Mouse (Mus musculus) spleen, postnatal 10 days (tissue): Measurements from ENCODE around the gene Mrps23.

ENCODE experiments used
- DNase-seq, 2 experiments: peaks; one replicate each; pipeline ENCODE4 v3.0.0; 2021 to 2022; ENCODE audit warnings: low spot score in 2 of 2

Mrps23 gene

DNA sequence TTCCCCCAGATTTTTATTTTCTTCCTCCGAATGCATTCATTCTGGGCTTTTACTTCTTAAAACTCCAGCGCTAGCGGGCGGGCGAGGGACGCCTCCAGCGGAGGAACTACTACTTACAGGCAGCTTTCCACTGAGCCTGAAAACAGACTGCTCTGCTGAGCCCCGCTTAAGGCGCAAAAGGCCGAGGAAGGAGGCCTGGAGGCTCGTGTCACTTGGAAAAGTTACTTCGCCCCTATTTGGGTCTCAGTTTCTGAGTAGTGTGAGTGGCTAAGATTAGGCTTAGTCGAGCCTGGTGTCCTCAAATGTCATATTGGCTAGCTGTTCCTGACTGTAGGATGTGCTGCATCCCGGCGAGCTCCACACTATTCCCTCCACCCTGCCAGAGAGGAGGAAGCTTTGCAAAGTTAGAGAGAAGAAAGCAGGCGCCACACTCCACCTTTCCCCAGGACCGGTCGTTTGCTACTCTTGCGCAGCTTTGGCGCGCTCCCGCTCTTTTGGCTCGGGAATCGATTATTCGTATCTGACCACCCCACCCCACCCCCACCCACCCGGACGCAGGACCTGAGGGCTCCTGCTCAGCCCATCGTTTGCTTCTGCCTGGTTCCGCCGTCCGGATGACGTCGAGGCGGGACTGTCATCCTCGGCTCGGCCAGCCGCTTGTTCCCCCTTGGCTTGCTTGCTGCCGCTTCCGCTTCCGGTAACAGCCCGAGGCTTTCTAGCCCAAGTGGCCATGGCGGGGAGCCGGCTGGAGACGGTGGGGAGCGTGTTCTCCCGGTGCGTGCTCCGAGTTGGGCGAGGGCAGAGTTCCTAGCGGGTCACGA, at the start of gene Mrps23:
Gene Mrps23 (plus strand): TSS at position 677 of the 821 bp plus-strand sequence.
- peak; percentile 71 to 91 for DNase-seq

DNA sequence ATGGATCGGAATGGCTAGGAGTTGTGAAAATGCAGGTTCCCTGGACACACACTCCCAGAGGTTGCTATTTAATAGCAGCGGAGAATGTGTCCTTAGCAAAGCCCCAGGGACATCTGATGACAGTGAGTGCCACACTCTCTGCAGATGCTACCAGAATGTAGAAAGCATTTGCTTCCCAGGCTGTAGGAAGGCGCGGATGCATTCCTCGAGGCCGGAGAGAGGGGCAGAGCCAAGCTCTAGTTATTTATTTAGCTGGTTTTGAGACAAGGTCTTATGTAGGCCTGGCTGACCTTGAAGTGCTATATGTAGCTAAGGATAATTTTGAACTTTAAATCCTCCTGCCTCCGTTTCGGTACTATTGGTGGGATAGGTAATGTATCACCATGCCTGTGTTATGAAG, 49.7 kb upstream of the Mrps23 start:
- DNase-seq, result no peak

DNA sequence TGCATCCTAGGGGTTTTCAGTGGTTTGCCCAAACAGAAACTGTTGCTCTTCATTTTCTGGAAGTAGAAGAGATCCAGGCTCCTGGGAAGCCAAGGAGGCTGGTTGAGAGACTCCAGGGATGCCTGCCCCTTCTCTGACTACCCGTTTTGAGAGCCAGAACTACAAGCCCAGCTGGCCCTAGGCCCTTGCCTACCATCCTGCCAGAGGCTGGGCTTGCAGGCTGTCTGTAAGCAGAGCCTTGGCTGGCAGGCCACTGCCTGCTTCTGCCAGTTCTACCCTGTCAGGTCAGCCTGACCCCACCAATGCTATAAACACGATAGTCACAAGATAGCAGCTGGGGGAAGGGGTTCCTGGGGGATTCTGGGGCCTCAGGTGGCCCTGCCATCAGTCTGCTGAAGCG, 48.7 kb upstream of the Mrps23 start:
- DNase-seq, result no peak

DNA sequence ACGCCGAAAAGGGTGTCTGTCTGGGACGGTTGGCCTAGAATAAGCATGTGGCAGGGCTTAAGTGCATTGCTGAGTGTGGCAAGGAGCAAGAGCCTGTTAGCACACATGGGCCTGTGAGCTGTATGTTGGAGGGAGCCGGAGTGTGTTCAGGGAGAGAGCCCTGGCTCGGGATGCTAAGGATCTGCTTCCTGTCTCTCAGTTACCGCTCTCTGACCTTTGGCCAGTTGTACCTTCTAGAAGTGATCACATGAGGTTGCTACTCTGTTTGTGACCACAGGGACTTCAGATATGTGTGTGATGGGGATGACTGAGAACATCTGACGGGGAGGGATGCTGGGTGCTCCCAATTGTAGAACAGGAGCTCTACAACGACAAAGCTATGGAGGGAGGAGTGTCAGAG, 48.2 kb upstream of the Mrps23 start:
- DNase-seq, result no peak

DNA sequence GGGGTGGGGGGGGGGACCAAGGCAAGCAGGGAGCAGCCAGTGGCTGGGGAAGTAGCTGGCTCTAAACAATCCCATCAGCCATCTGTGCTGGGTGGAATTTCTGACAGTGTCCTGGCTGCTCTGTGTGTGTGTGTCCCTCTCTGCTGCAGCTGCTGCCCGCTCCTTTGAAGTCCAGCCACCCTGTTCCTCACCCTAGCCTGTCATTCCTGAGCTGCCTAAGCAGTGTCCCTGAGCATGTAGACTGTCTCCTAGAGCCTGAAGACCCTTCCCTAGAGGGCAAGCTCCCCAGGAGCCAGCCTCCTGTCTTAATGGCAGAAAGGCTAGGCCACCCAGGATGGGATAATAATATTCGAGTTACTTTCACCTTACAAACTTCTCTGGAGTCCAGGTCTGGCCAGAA, 47.8 kb upstream of the Mrps23 start:
- no peak for DNase-seq

DNA sequence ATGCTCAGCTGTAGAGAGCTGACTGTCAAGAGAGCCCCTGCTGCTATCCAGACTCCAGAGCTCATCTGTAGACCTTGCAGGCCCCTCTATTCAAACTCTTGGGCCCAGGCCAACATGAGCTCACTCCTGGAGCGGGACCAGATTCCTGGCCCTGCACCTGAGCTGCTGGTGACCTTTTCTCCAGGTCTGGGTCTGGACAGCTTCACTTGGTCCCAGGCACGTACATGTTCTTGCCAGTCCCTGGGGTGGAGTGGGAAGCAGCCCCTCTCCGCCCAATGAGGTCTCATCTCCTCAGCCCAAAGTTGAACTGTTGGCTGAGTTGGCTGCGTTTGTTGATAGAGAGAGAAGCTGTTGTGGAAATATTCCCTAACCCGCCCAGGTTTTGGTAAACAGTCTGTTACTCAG, 45.3 kb upstream of the Mrps23 start:
- DNase-seq, result no peak

DNA sequence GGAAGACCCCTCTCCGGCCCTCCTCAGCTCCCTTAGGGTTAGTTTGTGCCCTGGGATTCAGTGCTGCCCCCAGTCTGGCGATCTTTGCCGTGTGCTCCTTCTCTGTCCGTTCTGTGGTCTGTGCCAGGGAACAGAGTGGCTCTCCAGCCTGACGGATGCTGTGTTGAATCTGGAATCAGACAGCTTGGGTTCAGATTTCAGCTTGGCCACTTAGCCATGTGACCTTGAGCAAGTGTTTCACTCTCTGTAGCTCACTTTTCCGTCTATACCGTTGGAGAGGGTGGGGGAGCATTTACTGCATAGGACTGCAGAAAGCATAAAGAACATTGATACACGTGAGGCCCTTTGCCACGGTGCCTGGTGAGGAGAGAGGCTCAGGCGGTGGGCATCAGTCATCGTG, 44.8 kb upstream of the Mrps23 start:
- DNase-seq, result no peak

DNA sequence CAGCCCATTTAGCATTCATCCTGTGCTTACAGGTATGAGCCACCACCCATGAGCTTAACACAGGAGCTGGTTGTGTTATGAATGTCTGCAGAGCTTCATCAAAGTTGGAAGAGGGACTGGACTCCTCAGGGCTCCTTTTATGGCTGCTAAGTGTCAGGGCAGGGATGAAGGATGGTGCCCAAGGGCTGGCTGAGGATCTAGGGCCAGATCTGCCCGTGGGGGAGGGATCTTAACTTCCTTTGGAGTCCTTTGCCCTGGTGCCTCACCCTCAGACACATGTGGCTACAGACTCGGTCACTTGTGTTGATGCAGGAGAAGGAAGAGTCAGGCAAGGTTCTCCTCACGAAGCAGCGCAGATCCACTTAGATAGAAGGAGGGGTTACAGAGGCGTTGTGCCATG, 43.9 kb upstream of the Mrps23 start:
- DNase-seq, result no peak

DNA sequence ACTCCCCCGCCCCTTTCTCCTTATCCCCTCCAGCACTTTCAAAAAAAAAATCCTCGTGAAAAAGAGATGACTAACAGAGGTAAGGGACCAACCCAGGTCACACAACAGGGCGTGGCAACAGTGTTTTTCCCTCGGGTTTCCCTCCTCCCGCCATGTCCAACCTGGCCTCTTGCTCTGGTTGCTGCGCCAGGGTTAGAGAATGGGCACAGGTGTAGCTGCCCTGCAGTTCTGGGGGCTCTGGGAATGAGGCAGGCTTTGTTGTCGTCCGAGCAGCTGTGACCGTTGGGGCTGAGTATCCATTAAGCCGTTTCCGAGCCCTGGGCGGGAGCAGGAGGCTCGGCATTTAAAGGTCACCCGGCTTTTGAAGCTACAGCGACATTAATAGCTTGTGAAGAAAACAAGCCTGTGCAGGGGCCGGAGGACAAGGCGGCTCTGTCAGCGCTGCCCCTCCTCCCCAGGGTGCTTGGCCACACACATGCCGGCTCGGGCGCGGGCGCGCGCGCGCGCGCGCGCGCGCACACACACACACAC, 43.1 kb upstream of the Mrps23 start:
- peak in 1 of 2 experiments; percentile 31 for DNase-seq

DNA sequence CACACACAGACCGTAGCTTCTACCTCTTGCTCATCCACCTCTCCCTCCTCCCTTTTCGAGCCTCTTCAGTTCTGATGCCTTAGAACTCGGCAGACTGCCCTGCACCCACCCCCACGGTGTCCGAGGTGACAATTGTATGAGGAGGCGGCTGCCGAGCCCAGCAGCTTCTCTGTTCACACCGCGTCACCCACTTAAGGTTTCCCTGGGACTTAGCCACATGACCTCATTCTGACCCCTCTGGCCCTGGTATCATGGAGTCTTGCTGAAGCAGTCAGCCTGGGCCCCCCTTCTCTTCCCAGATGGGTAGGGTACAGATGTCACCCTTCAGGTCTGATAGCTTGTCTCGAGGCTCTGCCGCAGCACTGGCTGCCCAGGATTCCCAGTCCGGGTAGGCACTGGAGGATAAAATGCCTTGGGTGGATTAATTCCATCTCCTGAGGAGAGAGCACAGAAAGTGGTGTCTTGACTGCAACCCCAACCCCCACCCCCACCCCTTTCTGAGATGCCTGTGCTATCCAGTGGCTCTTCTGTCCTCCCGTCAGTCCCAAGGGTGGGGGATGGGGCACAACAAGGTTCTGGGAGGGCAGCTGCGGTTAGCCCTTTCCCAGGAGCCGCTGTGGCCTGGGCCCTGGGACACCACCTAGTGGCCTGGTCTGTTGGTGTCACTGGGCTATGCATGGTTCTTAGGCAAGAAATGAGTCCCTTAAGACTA, 42.4 kb upstream of the Mrps23 start:
- peak; percentile 44 to 74 for DNase-seq

DNA sequence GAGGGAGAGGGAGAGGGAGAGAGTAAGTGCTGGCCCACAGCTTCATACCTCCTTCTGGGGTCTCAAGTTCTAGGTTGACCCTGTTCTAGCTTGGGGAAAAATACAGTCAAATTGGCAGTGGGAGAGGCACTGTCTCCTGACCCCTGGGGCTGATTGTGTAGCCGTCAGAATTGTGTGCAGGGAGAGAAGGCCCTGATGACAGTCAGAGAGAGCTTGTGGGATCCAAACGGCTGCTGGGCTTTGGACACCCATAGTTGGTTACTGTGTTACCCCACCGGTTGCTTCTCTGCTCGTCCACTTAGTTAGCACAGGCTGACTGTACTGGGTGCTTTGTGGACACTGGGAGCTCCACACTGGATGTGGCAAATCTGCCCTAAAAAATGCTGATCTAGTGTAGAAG, 41.4 kb upstream of the Mrps23 start:
- DNase-seq, result no peak

DNA sequence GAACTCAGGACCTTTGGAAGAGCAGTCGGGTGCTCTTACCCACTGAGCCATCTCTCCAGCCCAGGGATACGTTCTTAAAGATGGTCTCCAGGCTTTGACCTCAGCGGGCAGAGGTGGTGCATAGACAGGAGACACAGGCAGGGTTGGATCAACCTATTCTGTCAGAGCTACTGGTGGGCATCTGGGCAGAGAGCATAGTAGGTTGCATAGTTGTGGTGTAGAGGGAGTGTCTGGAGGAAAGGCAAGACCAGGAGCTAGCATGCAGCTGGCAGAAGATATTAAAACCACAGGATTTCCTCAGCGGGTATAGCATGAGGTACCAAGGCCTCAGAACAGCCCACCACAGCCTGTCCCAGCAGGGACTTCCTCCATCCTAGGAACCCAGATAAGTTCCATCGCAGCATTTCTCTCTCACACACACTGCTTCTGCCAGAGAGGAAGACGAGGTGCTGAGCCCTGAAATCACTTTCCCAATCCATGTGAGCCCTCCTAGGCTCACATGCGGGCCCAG, 39.9 kb upstream of the Mrps23 start:
- DNase-seq, result no peak

DNA sequence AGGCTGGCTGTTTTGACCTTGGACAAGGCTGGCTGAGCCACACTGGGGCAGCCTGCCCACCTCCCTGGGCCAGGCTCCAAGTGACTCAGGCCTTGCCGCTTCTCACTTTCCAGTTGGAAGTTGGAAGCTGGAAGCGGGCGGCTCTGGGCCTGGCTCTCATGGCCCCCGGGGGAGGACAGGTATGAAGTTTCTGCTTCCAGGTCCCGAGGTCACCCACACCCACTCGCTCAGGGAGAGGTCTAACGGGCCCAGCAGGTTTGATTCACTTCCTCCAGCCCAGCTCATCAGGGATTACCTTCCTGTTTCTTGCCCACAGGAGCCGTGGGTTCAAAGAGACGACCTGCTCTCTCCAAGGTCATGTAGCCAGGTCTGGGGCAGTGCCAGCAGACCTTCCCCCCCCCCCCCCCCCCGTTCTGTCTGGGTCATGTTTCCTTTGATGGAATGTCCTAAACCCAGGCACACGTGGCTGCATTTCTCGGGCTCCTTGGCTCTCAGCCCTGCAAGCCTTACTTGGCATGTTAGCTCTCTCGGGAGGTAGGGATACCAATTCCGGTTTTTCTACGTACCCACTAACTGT, 39.3 kb upstream of the Mrps23 start:
- no peak for DNase-seq

DNA sequence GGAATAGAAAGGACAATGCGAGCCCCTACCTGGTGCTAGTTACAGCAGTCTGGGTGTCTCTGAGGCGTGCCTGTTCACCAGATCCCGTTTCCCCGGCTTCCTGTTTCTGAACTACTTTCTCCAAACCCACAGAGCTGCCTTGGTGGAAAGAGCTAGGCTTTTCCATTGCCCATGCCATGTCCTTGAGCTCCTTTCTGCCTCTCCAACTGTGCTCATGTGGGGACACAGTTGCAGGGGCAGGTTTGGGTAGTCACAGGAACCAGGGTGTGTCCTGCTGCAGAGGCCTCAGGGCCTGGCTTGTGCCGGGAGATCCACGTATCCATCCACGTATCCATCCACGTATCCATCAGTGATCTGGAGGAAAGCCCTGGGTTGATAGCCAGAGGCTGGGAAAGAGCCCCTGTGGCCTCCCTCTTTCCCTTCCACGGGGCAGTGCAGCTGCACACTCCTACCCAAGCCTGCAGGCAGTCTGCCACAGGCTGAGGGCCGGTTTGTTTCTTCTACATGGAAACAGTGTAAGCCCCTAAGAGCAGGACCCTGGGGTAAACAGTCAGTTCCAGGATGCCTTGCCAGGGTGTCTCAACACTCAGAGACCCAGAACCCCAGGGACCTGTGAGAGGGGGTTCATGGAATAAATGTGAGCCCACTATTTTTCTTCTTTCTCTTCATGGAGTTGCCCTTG, 38.4 kb upstream of the Mrps23 start:
- DNase-seq, result no peak

DNA sequence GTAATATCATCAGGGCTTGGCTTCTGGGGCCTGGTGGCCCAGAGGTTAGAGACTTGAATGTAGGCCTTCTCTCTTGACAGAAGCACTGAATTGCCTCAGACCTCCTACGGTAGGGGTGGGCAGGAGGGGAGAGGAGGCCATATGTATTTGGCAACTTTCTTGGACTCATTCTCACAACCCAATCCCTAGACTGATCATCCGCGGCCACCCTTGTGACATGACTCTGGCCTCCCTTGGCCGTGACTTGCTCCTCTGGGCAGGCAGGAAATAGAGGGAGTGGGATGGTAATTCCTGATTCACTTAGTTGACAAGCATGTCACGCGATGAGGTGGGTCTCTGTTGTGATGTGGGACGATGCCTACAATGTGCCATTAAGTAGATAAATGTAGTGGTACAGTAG, 37.7 kb upstream of the Mrps23 start:
- no peak for DNase-seq

DNA sequence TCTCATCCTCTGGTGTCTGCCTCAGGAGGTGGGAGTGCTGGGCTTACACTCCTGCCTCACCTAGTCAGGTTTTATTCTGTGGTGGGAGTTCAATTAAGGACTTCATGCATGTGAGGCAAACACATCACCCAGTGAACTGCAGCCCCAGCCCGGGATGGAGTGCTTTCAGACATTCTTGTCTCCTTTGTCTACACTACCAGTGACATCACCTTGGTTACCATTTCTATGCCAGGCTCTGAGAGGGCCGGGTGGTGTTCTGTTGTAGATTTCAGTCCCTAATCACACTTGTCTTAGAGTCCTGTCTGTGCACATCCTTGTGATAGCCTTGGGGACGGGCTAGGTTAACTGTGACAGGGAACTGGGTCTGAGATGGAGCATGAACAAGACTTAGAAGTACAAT, 35.6 kb upstream of the Mrps23 start:
- DNase-seq, result no peak

DNA sequence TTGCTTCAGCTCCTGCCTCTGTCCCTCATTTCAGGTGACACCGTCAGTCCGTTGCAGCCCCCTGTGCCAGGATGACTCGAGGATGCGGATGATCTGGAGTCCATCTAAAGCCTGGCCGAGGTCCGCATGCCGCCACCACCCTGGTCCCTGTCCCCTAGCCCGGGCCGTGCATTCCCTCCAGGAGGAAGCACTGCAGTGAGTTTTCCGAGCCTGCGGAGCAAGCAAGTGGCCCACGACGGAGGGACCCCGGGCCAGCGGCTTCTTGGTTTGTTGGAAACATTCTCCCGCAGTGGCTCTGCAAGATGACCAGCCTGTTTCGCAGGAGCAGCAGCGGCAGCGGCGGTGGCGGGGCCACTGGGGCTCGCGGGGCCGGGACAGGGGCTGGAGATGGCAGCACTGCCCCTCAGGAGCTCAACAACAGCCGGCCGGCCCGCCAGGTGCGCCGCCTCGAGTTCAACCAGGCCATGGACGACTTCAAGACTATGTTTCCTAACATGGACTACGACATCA, 34.6 kb upstream of the Mrps23 start:
- DNase-seq, result no peak

DNA sequence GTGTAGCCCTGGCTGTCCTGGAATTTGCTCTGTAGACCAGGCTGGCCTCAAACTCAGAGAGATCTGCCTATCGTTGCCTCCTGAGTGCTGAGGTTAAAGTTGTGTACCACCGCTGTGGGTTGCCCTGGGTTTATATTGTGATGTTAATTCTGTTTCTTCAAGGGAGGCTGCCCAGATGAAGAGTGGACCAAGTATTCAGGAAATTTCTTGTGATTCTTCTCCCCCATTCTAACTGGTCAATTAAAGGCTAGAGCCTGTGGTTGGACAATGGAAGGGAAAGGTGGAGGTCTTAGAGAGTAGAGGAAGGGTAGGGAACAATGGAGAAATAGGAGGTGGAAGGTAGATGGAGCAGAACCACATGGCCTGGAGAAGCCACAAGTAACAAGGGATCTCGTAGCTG, 33.6 kb upstream of the Mrps23 start:
- no peak for DNase-seq

DNA sequence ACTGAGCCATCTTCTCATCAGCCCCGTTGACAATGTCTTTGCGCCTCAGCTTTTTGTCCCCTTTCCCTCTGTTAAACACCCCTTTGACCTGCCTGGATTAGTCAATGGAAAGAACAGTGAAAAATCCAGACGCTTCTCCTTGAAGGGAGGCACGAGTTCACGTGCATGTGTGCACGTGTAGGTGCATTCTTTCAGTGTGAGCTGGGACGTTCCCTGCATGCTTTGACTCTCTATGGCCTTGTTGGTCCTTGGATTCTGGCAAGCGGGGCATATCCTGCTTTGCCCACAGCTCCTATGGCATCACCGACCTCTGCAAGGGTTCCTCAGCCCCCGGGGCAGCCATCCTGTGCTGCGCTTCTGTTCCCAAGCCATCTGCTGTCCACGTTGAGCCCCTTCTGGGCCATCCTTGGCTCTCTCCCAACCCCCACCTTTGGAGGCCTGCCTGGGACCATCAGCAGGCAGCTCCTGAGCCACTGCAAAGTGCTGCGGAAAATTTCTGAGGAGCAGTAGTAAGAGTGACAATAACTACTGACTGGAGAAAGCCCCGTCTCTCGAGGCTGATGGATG, 32.2 kb upstream of the Mrps23 start:
- DNase-seq, result no peak

DNA sequence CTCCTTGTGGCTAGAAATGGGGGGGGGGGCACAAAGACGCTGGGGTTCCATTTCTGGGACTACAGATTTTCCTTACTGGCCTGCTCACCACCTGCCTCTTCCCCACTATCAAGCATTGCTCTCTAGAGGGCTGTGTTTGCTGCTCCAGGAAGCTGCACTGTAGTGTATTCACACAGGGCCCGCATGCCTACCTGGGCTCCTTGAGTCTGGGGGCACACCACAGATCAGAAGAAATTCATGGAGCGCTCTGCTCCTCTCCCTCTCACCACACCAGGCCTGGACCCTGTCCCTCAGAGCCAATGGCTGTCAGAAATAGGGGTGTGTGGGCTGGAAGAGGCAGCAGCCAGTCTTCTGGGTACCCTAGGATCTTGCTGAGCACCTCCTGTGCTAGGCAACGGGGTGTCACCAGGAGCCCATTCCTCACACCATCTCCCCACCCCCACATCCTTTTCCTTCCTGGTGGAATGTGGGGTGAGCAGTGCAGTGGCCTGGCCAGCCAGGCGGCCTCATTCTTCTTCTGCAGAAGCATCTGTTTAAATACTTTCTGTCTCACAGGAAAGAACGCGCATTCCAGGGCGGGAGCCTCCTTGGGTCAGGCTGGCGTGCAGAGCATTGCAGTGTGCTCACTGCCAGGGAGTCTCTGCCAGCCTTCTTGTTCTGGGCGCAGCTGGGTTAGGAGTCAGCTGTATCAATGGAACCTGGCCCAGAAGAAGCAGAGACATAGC, 31.4 kb upstream of the Mrps23 start:
- no peak for DNase-seq
